Mouse (Mus musculus) kidney, adult 2 months (tissue): ENCODE measurements at regions not wholly inside any gene's neighbourhood (a gene's known extent, or its start where the extent isn't known, plus 50 kb on each side); places are given as distances from the start of the nearest gene placed in this dataset.
A peak's percentile ranks its signal among the peaks of the same experiment; 100 is the strongest.

Source experiments
- CTCF ChIP-seq: fragments of 200-500 bp; conservative IDR thresholded peaks from 2 replicates; pipeline ENCODE4 v1.5.1; 2011; ENCODE audit warnings: low read depth, mild to moderate bottlenecking, control low read depth, low read length, moderate library complexity, mixed read lengths; ENCODE audit not compliant: insufficient read depth, insufficient read length
- POLR2A ChIP-seq: fragments of 200-500 bp; IDR thresholded peaks from one replicate; pipeline ENCODE4 v1.6.1; 2011; ENCODE audit warnings: low read depth, low read length, control low read depth

DNA sequence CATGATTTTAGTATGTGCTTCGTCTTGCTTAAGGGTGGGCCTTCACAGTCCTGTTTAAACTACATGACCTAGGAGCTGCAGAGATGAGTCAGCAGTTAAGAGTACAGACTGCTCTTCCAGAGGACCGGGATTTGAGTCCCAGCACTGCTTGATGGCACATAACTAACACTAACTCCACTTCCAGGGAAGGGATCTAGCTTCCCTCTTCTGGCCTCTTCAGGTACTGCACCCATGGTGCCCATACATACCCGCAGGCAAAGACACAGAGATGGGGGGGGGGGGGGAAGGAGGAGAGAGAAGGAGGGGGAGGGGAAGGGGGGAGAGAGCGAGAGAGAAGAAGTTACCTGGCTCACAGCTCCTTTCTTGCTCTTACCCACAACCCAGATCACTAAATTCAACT, 131.3 kb downstream of the Snx10 start:
- TF ChIP-seq POLR2A = no peak
- TF ChIP-seq CTCF = 0 out of 2 replicates have a peak, but pooled peaks have one; percentile 15
